Mouse (Mus musculus): ENCODE results near the gene Ctdspl.

Gene Ctdspl

DNA sequence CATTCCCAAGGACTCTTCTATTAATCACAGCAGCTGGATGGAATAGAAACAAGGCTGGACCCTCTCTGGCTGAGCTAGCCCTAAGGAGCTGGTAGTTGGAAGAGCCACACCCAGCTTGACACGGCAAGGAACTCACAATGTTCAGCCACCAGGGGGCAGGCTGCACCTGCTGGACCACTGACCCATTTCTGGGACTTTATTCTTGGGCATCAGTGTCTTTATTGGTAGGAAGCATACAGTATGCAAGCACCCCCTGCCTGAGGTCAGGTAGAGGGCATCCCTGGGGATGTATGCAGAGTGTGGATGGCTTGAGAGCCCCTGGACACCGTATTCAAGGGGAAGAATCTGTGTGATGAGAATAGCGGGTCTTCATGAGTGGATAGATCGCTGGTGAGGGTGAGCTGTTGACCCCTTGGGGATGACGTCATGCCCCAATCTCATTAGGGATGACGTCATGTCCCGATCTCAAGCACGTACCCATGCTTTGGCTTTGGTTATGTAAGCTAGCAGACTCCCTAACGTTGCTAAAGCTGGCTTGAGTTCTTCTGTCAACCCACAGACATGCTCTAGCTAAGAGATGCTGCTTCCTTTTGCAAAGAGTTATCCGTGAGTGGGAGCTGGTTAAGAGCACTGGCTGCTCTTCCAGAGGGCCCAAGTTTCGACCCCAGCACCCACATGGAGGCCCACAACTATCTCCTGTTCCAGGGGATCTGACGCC is 5.3 kb upstream of the Ctdspl start:
- in situ Hi-C loops (cut with MboI) = no loop called here

DNA sequence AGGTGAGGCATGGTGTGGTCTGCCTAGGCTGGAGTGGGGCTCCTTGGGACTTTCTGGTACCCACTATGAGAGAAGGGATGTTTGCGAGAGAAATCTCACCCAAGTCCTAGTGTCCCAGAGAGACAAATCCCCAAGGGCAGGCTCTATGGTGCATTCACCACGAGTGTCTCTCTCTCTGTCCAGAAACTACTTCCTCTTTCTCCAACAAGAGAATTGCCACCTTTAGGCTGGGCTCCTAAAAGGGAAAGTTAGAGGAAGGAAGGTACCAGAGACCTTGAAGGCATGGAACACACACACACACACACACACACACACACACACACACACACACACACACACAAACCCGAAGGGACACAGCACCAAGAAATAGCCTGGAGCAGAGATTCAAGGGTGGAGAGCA is 4.3 kb upstream of the Ctdspl start:
- in situ Hi-C loops (cut with MboI) = no loop called here

DNA sequence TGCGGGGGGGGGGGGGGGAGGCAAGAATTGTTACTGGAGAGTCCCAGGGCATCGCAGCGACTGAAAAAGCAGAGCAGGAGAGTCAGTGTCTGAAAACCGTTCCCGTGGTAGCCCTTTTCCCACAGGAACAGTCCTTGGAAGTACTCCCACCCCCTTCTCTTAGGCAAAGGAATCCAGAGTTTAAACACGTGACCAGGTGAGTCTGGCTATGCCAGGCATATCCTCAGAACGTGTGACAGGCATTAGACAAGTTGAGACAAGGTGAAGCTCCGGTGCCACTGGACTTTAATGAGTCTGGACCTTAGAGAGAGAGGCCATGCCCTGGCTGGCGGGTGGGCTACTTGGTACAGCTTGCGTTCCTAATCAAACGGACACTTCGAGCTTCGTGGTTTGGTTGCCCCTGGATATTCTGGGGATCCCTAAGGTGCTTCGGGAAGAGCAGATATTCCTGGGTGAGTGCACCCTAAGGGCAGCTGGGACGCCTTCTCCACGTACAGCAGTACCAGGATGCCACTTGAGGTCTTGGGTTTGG is 1.6 kb upstream of the Ctdspl start:
- in situ Hi-C loops (cut with MboI) = no loop called here

DNA sequence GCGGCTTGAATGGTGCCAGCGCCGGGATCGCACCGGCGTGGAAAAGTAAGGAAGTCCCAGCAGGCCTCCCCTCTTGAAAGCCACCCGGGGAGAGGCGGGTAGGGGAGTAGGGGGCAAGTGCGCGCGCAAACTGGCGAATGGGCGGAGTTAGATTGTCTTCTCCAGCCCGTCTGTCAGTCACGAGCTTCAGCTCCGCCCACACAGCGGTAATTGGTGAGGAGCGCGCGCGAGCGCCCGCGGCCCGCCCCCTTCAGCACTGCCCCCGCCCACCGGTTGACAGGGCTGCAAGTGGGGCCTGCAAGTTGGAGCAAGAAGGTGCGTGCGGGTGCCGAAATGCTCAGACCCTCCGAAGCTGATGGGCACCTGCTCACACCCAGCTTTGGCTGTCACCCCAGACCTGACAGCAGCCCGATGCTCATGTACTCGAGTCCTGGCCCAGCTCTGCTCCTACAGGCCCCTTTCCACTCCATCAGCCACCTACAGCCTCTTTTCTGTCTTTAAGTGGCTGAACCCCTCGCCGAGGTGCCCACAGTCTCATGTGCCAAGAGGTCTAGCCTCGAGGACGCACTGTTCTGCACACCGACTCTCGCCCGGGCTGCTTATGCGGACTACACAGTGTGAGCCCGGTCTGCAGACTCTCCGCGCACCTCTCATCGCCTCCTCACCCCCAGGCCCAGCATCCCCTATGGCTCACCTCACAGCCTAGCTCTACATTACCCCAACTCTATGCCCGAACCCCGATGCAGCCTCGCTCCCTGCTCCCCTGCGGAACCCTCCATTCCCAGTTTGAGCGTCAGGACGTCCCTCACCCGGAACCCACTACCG is 755 bp upstream of the Ctdspl start:
- in situ Hi-C loops (cut with MboI) = no loop called here

DNA sequence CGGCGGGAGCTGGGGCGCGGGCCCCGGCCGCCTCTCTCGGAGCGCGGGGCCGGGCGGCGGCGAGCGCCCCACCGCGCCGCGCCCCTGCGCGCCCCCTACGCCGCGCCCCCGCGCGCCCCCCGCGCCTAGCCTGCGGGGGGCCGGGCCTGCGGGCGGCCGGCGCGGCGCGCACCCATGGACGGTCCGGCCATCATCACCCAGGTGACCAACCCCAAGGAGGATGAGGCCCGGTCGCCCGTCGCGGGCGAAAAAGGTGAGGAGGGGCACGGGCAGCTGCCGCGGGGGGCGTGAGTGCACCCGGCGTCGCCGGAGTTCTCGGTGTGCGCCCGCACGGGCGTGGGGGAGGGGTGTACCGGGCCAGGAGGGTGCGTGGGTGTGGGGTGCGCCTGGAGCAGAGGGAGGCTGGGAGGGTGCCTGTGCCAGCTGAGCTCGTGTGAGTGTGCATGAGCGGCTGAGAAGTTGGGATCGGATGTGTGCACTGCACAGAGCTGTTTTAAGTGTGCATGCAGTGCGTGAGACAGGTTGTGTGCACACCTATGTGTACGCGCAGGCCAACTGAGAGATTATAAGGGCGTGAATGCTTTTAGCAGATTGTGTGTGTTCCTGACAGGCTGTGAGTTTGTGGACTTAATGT is 552 bp downstream of the Ctdspl start:
- in situ Hi-C loops (cut with MboI) = no loop called here

DNA sequence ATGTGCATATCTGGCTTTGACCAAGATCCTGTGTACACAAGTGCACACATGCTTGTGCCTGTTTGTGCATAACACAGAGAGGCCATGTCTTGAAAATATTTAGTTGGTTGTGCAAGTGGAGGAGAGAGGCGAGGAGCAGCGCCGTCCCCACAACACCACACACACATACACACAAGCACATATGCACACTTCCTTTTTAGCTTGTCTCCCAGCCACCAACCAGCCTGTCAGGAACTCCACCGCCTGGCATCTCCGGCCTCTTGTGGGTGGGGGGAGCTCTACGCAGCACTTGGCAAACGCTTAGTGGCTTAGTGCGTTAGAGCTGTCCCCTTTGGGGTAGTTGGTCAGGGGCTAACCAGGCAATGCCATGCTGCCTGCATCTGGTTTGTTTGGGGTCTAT is 1.2 kb downstream of the Ctdspl start:
- in situ Hi-C loops (cut with MboI) = no loop called here

DNA sequence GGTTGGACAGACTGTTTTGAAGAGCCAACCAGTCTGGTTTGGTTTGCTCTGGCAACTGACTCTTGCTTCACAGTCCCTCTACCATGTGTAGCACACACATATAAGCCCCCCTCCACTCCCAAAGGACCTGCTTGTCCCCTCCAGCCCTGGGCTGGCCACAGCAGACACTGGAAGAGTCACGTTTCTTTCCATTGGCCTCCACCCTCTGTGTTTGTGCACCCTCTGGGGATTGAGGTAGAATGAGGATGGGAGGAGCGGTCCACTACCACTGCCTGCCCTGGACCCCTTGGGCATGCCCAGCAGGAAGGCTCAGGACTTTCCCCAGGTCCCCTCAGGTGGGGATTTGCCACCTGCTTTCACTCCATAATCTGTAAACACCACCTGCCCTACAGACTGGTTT is 1.8 kb downstream of the Ctdspl start:
- in situ Hi-C loops (cut with MboI) = no loop called here

DNA sequence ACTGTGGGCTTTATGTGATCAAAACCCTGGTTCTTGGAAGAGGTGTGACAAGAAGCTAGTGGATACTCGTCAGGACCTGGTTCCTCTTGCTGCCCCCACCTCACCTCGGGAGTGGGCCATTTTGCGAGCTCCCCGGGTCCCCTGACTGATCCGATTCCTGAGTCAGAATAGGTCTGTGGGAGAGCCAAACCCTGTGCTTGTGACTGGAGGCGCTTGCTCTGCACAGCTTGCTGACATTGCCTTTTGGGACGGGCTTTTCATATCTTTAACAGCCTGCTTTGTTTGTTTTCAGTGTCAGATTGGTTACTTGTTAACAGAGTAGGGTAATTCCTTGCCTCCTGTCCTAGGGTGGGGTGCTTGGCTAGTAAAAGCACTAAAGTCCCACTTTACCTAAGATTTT is 2.4 kb downstream of the Ctdspl start:
- in situ Hi-C loops (cut with MboI) = no loop called here

DNA sequence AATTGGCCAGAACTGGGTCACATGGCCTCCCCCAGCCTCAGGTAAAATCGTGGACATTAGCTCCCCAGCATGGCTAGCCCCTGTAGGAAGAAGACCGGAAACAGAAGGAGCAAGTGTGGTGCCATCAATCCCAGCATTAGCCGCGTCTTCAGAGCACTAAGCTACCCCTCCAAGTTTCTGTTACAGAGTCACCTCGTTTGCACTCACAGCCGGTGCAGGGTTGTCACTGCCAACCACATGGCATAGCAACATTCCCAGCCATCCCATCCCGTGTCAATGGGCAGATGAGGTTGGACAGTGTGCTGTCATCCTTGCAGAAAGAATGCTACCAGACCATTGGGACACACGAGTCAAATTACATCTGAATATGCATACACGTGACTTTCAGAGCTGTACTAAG is 4.4 kb downstream of the Ctdspl start:
- in situ Hi-C loops (cut with MboI) = no loop called here

DNA sequence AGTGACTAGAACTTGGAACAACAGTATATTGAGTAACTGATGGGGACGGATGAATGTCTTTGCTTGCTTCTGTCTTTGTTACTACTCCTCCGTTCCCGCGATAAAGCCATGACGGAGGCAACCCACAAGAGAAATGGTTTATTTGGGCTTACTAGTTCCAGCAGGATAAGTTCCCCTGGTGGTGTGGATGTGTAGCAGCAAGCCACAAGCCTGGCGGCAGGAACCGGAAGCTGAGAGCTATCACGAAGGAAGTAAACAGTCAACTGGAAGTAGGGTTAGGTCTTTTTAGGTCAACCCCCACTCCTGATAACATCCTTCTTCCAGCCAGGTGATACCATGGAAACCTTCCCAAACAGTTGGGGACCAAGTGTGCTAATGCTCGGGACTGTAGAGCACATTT is 7.5 kb downstream of the Ctdspl start:
- in situ Hi-C loops (cut with MboI) = no loop called here

DNA sequence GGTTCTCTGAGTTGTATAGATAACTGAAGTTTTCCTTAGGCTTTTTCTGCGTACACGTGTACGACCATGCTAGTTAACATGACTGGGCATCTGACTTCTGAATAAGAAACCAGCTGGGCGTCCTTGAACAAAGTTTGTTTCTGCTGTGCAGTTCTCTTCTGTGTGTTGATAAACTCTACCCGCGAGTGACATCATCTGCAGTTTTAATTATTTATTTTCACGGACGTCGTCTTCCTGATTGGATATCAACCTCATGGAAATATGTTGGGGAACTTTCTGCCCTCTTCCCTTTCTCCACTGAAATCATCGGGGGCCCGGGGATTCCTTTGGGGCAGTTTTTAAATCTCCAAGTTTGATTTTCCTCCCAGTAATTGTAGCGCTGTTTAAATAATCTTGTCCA is 8.1 kb downstream of the Ctdspl start:
- in situ Hi-C loops (cut with MboI) = no loop called here

DNA sequence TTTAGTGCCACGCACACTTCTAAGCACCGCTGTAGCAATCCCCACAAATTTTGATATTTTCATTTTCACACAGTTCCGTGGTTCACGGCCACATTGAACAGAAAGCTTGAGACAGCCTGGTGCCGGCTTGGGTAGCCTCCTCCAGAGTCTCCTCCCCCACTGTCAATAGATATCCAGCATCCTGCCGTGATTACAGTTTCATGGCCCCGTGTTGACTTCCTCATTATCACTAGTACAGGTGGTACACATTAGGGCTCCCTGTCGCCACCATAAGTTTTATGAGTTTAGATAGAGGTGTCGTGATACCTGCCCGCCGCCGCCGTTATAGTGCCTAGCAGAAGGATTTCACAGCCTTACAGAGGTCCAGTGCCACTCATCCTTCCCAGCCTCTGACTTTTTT is 8.8 kb downstream of the Ctdspl start:
- in situ Hi-C loops (cut with MboI) = no loop called here

DNA sequence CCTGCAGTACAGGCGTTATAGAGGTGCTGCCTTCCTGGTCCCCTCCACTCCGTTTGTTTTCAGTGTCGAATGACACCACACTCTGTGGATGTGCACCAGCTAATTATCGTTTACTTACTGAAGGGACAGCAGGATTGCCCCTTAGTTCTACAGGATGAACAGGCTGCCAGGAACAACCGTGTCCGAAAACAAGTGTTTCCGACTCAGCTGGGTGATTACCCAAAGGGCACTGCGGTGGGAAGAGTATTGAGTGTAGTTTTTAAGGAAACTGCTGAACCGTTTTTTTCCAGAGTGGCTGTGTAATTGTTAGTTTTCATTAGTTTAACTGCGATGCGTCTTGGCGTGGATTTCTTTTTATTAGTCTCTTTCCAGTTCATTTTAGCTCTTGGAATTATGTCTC is 9.8 kb downstream of the Ctdspl start:
- in situ Hi-C loops (cut with MboI) = no loop called here

DNA sequence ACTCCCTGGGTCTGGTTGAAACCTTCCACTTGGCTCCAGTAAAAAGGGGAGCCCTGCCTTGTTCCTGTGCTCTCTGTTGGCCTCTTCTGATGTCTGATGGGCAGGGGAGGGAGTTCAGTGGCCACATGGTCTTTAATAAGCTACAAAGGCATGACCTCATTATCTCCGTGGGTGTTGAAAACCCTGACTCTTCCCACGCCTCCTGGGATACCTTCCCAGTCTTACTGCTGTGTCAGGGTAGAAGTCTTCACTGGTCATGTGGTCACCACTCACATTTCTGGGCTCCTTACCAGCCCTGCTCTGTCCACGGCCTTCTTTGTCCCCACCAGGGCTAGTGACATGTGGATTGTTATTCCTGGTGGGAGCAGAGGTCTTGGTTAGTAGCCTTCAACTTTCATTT is 11.3 kb downstream of the Ctdspl start:
- in situ Hi-C loops (cut with MboI) = no loop called here

DNA sequence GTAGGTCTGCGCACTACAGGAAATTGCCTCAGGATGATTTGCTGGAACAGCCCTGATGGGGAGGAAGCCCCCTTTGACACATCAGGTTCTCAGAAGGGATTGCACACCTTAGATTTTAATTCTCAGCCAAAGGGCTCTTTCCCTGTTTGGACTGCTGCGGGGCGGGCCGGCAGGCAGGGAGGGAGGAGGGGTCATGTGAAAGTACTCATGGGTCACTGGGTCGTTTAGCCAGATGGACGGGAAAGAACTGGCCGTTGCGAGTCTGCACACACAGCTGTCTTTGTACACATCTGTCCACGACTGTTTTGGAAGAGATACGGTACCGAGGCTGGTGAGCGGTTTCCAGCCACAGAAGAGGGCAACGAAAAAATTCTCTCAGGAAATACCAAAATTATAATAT is 13.2 kb downstream of the Ctdspl start:
- in situ Hi-C loops (cut with MboI) = no loop called here

DNA sequence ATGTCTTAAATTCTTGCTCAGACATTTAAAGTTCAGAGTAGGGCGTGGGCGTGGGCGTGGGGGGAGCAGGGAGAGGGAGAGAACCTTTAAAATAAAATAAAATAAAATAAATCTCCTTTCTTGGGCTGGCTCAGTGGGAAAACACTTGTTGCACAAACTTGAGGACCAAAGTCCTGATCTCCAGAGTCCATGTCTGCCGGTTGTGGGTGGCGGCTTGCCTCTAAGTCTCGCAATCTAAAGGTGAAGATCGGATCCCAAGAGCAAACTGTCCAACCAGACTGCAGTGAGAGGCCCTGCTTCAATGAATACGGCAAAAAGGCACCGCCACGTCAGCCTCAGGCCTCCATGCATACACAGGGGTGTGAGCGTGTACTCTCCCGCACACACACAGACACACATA is 13.6 kb downstream of the Ctdspl start:
- in situ Hi-C loops (cut with MboI) = no loop called here

DNA sequence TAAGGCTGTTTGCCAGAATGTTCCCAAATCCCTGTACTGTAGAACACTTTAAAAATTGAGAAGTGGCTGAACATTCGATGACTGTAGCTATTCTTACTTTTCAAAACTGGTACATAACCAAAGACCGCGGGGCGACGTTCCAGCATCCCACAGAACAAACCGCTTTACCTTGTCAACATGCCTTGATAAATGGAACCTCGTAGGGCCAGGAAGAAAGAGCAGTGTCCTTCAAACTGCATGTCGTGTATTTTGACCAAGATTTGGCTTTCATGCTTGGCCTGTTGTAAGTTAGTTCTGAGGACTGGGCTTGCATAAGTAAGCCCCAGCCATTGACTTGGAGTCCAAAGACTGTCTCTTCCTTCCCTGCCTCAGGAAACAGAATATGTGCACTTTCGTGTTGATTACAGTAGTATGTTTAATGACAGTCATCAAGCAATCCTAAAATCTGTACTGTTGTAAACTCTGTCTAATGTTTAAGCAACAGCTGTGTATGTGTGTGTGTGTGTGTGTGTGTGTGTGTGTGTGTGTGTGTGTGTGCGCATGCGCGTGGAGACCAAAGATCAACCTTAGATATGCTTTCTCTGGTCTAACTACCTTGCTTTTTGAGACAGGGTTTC is 14.4 kb downstream of the Ctdspl start:
- in situ Hi-C loops (cut with MboI) = no loop called here

DNA sequence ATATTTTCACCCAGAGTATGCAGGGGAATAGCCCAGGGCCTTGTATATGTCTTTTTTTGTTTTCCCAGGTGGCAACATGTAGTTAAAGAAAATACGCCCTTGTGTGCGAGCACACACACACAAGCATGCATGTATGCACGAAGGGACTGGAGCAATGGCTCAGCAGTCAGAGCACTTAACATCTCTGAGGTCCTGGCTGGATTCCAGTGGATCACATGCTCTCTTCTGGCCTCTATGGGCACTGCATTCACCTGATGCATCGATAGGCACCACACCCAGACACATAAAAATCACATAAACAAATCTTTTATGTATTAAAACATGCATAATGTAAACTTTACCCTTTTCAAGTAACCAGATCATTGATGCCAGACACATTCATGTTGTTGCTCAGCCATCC is 15.8 kb downstream of the Ctdspl start:
- in situ Hi-C loops (cut with MboI) = no loop called here

DNA sequence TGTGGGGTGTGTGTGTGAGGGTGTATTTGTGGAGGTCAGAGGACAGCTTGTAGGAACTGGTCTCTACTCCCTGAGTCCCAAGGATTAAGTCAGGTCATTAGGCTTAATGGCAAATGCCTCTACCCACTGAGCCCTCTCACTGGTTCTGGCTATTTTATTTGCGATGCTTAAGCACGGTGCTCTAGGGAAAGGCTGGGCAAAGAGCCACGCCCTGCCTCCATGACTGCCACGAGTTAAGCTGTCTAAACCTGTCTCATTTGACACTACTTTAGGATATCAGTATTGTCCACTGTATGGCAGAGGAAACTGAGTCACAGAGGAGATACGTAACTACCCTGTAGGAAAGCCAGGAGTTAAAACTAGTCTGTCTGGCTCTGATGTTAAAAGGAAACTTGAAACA is 17.7 kb downstream of the Ctdspl start:
- in situ Hi-C loops (cut with MboI) = no loop called here

DNA sequence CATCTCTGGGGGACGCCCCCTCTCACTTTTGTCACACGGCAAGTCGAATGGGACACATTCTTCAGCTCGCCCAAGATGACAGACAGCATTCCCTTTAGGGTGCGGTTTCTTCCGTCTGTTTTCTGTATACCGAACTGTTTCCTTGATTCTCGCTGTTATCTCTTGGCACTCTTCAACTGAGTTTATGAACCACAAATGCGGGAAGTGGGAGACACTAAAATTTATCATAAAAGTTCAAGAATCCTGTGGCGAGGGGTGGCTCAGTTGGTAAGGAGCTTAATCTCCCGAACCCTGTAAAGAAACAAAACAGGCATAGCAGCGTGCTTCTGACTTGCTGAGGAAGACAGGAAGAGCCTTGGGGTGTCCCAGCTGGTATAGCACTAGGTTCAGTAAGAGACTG is 18.1 kb downstream of the Ctdspl start:
- in situ Hi-C loops (cut with MboI) = no loop called here

DNA sequence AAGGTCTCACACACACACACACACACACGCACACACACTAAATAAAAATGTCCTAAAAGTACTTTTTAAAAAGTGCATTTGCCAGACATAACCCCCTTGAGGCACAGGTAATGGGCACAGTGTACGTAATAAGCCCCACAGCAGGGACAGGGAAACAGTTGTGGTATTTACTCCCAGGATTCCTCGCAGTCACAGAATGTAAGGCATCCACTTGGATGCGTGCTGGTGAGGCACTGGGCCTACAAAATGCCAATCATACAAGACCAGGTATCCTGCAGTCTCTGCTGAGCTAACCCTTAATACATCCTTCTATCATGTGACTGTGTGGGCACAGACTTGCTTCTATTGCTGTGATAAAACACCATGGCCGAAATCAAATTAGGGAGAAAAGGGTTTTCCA is 22.2 kb downstream of the Ctdspl start:
- in situ Hi-C loops (cut with MboI) = no loop called here

DNA sequence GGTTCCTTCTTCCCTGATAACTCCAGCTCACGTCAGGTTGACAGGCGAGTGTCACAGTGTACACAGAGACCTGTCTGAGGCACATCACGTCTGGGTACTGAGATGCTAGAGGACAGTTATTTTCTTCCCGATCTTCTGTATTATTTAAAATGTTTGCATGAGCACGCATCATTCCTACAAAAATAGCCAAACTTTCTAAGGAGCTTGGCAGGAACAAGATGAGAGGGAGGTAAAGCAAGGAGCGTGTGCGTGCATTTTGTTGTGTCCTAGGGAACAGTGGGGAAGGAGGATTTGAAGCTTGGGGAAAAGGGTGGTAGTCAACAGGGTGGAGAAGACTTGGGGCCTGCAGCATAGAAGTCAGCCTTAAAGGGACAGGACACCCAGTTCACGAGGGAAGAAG is 22.9 kb downstream of the Ctdspl start:
- in situ Hi-C loops (cut with MboI) = no loop called here

DNA sequence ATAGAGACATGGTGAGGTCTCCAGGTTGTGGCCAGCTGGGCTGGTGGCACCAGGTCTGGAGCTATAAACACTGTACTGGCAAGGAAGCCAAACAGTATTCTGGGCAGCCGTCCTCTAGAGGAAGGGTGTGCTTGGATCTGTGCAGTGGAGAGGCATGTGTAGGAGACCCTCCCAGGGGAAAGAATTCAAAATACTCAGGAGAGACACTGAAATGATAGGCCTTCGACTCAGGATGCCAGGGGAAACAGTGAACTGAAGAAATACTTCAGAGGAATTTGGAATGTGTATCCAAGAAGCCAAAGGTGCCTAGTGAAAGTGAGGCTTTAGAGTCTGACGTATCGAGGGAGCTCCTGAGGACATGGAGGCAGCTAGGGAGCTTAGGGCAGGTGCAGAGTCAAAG is 23.4 kb downstream of the Ctdspl start:
- in situ Hi-C loops (cut with MboI) = no loop called here
